20 mouse cellular contexts compared by ENCODE assay signal in genomic region chr2:133385297-133385696, GRCm38 (mm10).
DNase-seq lines count a peak whose midpoint lies in the region; ATAC-seq lines count a peak whose summit lies in the region.
"Had no signal": no experiment of that assay in that cellular context is flagged by ENCODE, and none has a peak within 500 bp of the region (broad histone marks: within the 10 kb centered on the region; RNA-seq: fewer than 3 reads in every experiment).

No protein-coding gene starts in this region.

- DNase-seq in 416B (ENCODE audit: low read depth) = peak; percentile 8
- DNase-seq in spleen, postnatal 14 days (ENCODE audit: low spot score in 2 of 2) = no peak
- DNase-seq in ovary, postnatal 10 days (ENCODE audit: low spot score) = no peak
- no peak for DNase-seq in cerebellum, postnatal 36 days
- DNase-seq: adrenal gland, adult 2 months; adrenal gland, adult 8-10 months; adrenal gland, postnatal 10 days; adrenal gland, postnatal 14 days; adrenal gland, postnatal 25 days; adrenal gland, postnatal 36 days; B cell, adult 2 months; cerebellum, adult 11 months; cerebellum, adult 11-12 months; cerebellum, adult 18-20 months; cerebellum, adult 2 months had no signal

- peak; percentile 39; the same call in 1 of the 2 replicates for ATAC-seq in common myeloid progenitor, adult 5-6 weeks (replicated peaks; ENCODE audit: low read depth, poor library complexity, severe bottlenecking)
- peak; percentile 86 to 88 for ATAC-seq in hematopoietic stem cell, adult 5-6 weeks (replicated peaks in 1 of 2; ENCODE audit: insufficient read depth in 1 of 2, low FRiP score in 2 of 2, low TSS enrichment in 1 of 2, low read depth in 1 of 2, poor library complexity in 2 of 2, severe bottlenecking in 2 of 2)
- ATAC-seq: activated CD4-positive, CD25-positive, alpha-beta regulatory T cell, adult 4 months; CD4-positive, CD25-positive, alpha-beta regulatory T cell, adult 4 months; Patski had no signal
